Mouse (Mus musculus): Measurements from ENCODE around the gene Crp. TPM values are rescaled to one million over a fixed set of nuclear protein-coding genes. Genes with fewer than 3 reads are reported as not detected.

Crp gene
- polyA plus RNA-seq, 3 experiments from 2014 or later: not detected

- ATAC-seq: no peak
Measured at GRCm38 (mm10) chr1:172751241-172751640, 53.4 kb downstream of the Crp start.

GRCm38 (mm10) chr1:172755151-172755550, 57.3 kb downstream of the Crp start:
- ATAC-seq: no peak

GRCm38 (mm10) chr1:172759525-172759924, 61.7 kb downstream of the Crp start:
- ATAC-seq: no peak

- ATAC-seq: no peak
Measured at GRCm38 (mm10) chr1:172779195-172779594, 81.3 kb downstream of the Crp start.

- no peak for ATAC-seq
Measured at GRCm38 (mm10) chr1:172785322-172785721, 87.5 kb downstream of the Crp start.

GRCm38 (mm10) chr1:172785886-172786285, 88.0 kb downstream of the Crp start:
- ATAC-seq: no peak

GRCm38 (mm10) chr1:172828975-172829374, 131.1 kb downstream of the Crp start:
- ATAC-seq: no peak

GRCm38 (mm10) chr1:172847044-172847761, 149.3 kb downstream of the Crp start:
- ATAC-seq: no peak

GRCm38 (mm10) chr1:172848171-172848570, 150.3 kb downstream of the Crp start:
- no peak for ATAC-seq

- no peak for ATAC-seq
Measured at GRCm38 (mm10) chr1:172875265-172875664, 177.4 kb downstream of the Crp start.

- ATAC-seq: no peak
Measured at GRCm38 (mm10) chr1:172876675-172877074, 178.8 kb downstream of the Crp start.

Other genes with a start within 250 kb of the Crp start
- under 1 TPM in 2 of 3 experiments, not detected in 1; 0.36 to 0.61 TPM for gene Slamf9, start 222.7 kb upstream of the Crp start, polyA plus RNA-seq (2017; shearing (Covaris generic))
- 1 to 10 TPM in 1 of 3 experiments, under 1 TPM in 1, not detected in 1; 0.50 to 1.4 TPM for gene Igsf9, start 216.3 kb upstream of the Crp start, polyA plus RNA-seq (2017; shearing (Covaris generic))
- 100 to 1,000 TPM; 260 to 650 (median 280) TPM for gene Tagln2, start 198.0 kb upstream of the Crp start, polyA plus RNA-seq (2017; shearing (Covaris generic))
- 1 to 10 TPM in 2 of 3 experiments, under 1 TPM in 1; 0.43 to 1.5 (median 1.2) TPM for gene Cfap45, start 177.3 kb upstream of the Crp start, polyA plus RNA-seq (2017; shearing (Covaris generic))
- gene Vsig8, start 142.1 kb upstream of the Crp start, polyA plus RNA-seq (2017; shearing (Covaris generic)): not detected
- 1 to 10 TPM in 2 of 3 experiments, under 1 TPM in 1; 0.40 to 1.6 (median 1.1) TPM for gene Slamf8, start 107.5 kb upstream of the Crp start, polyA plus RNA-seq (2017; shearing (Covaris generic))
- gene Fcrl6, start 95.5 kb upstream of the Crp start, polyA plus RNA-seq (2017; shearing (Covaris generic)): under 1 TPM in 1 of 3 experiments, not detected in 2; 0.28 TPM
- gene Dusp23, start 65.1 kb upstream of the Crp start, polyA plus RNA-seq (2017; shearing (Covaris generic)): 1 to 10 TPM; 5.1 to 9.2 (median 5.5) TPM
- gene Apcs, start 197.0 kb downstream of the Crp start, polyA plus RNA-seq (2017; shearing (Covaris generic)): not detected